Mouse (Mus musculus) forelimb bud, embryonic 11.5 days (tissue): ENCODE measurements around the gene Scaper.

Source experiments
- DNase-seq: peaks from one replicate; pipeline ENCODE4 v3.0.0-alpha.2; 2012; ENCODE audit warnings: low read depth, low spot score

The Scaper gene

DNA sequence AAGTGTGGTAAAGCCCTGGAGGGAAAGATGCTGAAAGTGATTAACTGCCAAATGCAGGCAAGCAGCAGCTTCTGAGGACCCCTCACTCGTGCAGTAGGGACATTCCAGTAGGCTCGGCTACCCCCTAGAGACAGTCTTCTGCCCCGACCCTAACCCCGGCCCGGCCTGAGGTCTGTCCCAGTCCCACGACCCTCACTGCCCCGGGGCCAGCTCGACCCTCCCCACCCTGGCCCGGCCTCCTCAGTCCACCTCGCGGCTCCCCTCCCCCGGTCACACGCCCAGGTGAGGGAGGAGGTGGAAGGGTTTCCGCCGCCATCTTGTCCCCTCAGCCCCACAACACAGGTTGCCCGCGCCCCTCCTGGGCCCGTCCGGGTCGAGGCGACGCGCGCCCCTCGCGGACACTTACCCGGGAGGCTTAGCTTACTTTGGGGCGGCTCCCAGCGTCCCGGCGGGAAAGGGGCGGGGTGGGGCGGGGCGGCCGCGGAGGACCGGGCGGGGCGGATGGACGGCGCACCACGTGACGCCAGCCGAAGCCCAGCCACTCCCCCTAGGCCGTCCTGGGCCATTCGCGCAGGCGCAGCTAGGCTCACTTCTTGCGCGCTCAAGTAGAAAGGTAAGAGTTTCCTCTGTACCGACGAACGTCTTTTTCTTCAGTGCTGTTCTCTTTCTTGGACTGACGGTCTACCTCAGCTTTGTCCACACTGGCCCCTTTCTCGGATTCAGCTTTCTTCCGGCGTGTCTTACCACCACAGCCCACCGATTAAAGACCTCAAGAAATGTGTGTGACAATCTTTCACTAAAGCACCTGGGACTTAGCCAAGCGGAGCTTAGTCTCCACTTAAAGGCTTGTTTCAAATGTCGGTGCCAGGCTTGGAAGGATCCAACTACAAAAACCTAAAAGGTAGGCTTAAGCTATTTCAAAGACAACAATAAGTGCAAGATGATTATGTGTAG is at the start of gene Scaper:
Gene Scaper (minus strand): TSS at position 456 of the 954 bp plus-strand sequence.
- peak; percentile 94 for DNase-seq

DNA sequence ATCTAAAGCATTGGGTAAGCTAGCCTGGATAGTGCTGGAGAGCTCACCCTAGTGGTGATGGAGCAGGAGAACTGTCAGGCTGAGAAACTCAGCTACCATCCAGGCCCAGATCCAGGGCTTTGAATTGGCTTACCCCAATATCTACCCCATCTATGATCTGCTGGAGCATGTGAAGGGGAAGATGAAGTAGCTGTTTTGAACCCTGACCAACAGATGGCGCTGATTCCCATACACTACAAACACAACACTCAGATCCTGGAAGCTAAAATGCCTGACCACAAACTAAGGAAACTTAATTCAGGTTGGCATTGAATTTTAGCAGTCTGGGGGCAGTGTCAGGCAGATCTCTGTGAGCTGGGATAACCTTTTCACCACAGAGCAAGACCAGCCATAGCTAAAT is 8.9 kb upstream of the Scaper start:
- peak; percentile 46 for DNase-seq

DNA sequence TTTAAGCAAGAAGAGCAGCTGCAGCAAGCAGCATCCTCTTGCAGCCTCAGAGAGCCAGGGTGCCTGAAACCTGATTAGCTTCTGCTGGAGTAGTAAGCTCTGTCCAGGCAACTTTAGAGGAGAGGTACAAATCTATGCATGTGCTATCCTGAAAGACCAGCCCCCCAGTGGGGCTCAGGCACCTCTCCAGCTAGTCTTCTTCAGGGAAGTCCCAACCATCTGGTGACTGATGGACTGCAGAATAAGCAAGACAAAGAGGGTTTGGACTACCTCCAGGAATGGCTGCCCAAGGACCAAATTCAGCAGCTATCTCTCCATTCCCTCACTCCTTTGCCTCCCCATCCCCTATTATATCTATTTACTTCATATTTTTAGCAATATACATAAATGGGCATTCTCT is 3.4 kb upstream of the Scaper start:
- no peak for DNase-seq

DNA sequence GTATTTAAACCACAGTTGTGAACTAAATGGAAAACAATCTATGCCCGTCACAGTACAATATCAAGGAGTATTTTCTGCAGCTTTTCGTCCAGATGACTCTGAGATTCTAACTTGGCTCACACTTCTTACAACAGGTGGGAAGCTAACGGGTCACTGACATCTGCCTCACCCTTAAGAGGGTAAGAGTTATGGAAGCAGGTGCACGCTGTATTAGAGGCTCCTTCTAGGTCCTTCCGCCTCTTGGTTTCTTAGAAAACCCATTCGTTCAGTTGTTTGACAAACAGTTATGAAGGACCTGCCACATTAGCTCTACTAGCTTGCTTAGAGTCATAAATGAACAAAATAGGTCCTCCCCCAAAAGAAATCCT is 683 bp upstream of the Scaper start:
- DNase-seq = no peak

DNA sequence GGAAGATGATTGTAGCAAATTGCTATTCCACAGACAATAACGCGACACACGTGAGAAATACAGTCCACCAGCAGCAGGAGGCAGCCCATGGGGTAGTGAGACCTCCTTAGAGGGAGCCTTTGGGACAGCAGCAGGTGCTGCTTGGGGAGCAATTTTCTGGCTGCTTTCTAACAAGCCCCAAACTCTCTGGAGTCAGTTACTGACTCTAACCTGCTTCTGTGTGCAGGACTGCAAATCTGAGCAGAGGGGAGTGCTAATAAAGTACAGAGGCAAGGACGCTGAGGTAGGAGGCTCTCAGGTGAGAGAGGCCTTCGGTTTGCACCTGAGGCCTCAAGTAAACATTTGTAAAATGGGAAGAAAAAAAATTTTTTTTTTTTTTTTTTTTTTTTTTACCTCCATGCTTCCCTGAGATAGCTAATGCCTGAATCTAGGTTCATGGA is 675 bp downstream of the Scaper start:
- peak; percentile 5 for DNase-seq

DNA sequence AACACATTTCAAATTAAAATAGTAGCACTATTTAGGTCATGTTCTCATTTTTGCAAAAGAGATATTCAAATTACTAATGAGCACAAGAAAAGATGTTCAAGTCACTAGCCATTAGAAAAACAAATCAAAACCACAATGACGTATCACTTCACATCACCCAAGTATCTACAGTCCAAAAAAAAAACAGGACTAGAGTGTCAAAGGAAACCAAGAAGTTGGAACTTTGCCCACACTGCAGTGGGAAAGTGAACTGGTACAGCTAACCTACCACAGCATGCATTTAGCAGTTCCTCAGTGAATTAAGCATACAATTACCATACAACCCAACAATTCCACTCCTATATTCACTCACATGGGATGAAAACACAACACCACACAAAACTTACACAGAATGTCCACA is 5.4 kb downstream of the Scaper start:
- DNase-seq = no peak

DNA sequence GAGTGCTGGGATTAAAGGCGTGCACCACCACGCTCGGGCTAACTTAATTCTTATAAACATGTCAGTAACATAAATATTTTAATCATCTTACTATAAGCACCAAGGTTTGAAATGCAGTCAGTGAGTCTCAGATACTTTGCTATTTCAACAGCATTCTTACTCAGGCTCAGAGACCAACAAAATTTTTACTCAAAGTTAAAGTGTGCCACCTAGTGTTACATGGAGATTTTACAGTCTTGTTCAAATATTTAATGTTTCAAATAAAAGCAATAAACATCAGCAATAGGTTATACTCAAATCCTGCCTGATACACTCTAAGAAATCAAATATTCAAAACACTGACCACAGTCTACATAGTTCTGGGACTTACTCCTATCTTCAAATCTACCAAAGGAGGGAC is 19.3 kb downstream of the Scaper start:
- DNase-seq = peak; percentile 40

DNA sequence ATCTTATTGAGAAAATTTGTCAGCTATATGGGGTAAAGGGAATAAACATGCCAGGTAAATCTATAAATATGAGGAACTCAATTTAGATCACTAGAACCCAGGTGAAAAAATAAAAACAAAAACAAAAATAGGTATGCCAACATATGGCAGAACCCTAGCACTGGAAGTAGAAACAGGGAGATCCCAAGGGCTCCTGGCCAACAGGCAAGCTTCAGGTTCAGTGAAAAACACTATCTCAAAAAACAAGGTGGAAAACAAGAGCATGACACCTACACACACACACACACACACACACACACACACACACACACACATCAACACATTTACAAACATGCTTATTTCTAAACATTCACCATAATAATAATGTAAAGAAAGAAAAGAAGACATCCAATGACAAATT is 21.2 kb downstream of the Scaper start:
- DNase-seq = no peak

DNA sequence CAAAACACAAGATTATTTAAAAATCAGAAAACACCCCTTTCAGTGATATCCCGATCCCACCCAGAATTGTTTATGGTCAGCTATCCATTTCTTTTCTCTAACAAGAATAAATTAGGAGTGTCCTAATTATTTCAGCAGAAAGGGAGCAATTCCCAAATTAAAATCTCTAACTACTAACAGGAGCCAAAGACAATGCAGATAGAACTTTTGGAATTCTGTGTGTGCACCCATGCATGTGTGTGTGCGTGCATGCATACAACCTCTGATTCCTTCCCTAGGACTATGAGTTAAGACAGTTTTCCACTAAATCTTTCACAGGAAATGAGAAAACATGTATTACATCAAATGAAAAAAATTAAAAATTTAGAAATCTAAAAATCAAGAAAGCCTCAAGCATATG is 26.4 kb downstream of the Scaper start:
- no peak for DNase-seq

DNA sequence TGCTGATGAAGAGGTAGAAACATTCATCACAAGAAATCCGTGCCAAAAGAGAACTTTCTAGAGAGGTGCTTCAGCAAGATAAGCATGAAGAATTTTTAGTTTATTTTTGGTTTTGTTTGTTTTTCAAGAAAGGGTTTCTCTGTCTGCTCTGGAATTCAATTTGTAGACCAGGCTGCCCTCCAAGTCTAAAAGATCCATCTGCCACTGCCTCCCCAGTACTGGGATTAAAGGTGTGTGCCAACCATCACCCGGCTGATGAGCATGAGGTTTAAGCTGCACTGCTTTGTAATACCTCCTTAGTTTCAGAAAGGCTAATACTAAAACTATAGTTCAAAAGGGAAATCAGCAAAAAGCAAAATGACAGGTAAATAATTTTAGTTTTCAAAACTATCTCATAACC is 35.0 kb downstream of the Scaper start:
- no peak for DNase-seq

DNA sequence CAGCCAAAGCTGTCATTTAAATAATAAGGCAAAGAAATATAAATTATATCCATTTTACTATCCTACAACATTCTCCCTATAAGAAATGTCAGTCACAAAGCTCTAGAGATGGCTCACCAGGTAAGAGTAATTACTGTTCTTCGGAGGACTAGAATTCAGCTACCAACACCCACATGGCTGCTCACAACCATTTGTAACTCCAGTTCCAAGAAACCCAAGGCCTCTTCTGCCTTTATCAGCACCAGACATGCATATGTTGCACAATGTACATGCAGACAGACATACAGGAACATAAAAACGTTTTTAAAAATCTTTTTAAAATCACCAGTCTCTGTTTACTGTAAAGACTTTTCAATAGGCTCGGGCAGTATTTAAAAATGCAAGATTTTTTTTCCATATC is 36.3 kb downstream of the Scaper start:
- no peak for DNase-seq

DNA sequence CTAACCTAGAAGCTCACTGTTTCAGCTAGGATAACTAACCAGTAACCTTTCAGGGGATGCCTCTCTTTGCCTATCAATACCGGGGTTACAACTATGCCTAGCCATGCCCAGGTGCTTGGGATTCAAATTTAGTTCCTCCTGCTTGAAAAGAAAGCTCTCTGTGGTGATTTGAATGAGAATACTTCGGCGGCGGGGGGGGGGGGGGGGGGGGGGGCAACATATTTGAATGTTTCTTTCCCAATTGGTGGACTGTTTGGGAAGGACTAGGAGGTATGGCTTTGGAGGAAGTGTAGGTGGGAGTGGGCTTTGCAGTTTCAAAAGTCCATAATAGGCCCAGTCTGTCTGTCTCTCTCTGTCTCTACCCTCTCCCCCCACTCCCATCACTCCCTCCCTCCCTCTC is 37.4 kb downstream of the Scaper start:
- no peak for DNase-seq

DNA sequence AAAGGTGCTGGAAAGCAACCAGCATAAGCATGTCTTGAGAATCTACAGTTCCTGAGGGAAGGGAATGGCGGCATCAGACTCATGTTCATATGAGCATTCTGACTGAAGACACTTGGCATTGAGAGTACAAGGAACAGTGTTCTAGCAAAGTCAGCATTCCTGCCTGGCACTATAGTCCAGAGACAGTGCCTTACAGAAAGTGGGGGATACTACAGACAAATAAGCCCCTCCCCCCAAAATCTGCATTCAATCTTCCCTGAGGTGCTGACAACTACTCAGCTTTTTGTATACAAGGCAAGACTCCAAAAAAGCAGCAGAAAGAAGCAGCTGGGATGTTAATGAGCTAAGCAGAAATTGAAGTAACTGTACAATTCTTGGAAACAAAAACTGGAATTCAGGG is 59.9 kb downstream of the Scaper start:
- DNase-seq = no peak

DNA sequence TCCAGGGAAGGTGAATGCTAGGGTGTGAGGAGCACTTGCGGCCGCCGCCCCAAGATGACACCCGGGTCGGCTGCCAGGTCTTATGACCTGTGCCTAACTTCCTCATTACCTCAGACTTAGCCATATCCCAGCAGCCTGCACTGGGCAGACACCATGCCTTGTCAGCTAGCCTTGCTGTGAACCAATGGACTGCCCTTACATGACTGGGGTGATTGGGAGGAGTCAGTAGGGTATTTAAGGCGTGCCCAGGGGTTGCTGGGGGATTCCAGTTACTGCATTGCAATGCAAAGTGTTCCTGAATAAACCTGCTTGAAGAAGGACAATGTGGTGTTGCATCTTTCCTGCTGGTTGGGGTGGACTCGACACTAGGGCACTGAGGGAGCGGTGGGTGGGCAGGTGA is 148.5 kb downstream of the Scaper start:
- no peak for DNase-seq

DNA sequence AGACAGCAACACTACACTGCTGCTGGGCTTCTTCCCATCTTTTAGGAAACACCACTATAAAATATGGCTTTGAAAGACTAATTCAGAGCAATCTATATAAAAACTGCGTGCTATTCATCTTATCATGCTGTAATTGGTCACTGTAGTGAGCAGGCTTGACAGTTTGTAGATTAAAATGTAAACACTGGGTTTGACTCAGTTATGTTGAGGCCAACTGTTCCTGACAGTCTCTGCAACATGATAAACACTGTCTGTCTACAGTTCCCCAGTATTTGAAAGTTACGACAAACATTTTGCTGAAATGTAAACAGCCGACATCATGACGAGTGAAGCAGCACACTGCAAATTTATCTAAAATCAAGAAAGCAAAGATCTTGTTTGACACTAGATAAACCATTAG is 225.9 kb downstream of the Scaper start:
- no peak for DNase-seq

DNA sequence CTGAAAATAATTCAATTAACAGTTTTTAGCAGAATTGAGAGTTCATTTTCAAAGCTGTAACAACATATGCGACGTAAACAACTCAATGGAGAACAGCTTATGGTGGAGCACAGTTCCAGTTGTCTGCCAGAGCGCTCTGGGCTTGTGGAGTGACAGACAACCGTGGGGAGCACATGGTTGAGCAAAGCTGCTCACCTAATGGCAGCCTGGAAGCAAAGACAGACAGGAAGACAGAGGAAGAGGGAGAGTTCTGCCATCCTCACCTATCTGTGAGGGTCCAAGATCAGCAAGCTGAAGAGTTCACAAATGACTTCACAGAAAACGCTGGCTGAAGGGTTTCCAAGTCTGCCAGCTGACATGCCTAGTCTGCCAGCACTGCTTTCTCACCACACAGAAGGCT is 227.4 kb downstream of the Scaper start:
- no peak for DNase-seq

DNA sequence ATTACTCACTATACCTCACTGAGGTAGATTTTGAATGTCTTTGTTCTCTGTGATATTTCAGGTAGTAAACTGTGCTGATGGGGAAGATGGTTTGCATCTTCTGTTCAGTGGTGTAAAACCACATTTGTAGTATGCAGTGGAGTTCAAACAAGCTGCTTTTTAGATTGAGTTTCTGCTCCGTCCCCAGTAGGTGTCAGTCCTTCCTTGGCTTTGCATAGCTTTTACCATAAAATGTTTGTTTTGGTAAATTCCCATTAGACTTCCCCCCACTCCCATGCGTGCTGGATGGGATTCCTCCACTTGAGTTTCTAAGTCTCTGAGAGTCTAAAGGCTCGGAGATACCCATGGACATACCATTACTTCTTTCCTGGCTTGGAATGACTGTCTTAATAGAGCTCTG is 231.3 kb downstream of the Scaper start:
- no peak for DNase-seq

DNA sequence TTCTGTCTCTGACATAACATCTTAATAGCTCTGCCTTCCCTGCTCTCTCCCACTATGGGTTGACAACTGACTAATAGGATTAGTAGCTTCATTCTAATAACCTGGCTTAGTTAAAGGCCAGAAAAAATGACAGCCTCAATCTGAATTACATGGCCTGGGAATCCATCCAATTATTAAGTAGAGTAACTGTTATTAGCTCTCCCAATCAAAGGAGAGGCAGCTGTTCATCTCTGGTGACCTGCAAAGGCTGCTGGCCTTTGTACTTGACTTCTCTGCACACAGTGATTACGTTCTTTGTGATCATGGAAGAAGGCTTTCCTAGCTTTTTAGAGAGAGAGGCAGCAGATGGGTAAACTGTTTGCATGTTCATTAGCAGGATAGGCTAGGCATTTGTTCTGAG is 242.6 kb downstream of the Scaper start:
- no peak for DNase-seq

DNA sequence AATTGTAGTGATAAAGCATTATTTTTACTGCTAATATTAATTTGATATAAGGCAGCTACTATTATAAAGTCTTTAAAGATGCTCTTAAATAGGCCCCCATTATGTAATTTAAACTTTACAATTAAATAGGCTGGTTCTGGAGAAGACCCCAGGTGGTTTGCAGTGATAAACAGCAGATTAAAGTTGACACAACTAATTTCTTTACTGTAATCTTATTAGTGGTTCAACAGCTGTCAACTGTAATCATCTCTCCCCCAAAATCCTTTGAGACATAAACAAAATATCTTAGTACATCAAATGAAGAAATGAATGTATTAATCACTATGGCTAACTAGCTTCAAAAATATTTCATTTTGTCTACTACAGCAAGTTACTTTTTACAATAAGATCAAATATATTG is 260.8 kb downstream of the Scaper start:
- no peak for DNase-seq

DNA sequence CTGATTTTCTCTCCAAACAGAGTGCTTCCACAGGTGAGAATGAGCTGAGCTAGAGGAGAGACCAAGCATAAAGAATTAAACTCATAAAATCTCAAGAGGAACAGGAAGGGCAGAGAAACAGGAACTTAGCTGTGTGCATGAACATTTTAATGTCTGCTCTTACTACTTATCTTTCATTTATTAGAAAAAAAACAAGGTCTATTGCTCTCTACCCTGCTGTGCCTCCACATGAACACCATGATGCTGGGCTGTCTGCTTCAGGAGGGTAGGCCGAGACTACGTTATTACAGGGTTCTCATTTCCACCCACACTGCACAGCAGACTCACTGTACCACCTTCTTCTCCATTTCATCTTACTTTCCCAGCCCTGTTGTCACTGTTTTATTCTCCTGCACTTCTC is 291.5 kb downstream of the Scaper start:
- no peak for DNase-seq

DNA sequence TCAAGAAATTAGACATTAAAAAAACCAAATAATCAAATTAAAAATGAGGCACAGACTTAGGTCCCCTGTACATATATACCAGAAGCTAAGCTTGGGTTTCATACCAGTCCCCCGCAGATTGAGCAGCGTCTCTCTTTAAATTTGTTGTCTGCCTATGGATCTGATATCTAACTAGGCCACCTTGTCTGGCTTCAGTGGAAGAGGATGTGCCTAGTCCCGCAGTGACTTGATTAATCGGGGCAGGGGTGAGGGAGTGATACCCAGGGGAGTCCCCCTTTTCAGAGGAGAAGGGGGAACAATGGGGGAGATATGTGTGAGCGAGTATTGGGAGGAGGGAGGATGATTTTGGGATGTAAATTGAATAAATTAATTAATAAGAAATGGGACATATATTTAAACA is 310.9 kb downstream of the Scaper start:
- DNase-seq = no peak

DNA sequence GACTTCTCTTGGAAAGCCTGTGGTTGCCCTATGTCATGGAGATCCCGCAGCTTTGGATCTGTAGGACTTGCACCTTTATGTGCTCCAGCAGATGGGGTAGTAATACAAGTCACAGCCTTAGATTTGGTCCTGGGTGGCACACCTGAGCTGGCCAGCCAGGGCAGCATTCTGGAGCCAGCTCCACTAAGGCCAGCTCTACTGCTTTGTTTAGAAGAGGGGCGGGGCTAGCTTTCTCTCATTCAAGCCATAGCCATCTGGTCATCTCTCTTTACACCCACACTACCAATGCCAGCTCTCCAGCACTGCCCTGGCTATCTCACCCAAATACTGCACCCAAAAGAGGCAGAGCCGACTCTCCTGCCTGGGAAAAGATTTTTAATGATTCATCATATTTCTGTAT is 323.2 kb downstream of the Scaper start:
- DNase-seq = no peak

DNA sequence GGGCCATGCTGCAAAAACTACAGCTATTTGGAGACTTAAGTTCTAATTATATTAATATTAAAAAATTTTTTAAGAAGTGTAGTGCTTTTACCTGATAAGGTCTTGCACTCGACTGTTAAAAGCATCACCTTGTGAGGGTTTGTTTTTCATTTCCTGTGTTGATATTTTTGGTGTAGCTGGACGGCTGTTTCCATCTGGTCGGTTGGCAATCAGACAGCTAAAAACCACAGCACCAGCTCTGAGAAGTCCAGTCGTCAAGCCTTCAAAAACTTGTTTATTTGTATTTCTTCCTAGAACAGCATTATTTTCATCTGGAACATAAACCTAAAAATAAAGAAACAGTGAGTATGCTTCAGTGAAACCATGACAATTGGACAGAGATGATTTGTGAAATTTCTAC is 328.2 kb downstream of the Scaper start:
- DNase-seq = no peak
